Mouse (Mus musculus) ES-CJ7 (cell line): ENCODE results near the gene Amd1.

Experiments used
- DNase-seq: peaks from one replicate; pipeline ENCODE4 v3.0.0; 2011; ENCODE audit warnings: low read depth, low spot score

The Amd1 gene

GRCm38 (mm10) chr10:40302140-40302985 is at the start of gene Amd1:
Gene Amd1 (minus strand): TSS chr10:40302186.
- peak; percentile 98 for DNase-seq

- no peak for DNase-seq
These were observed 49.2 kb upstream of the Amd1 start for GRCm38 (mm10) chr10:40351156-40351555.

- no peak for DNase-seq
These were observed 48.4 kb upstream of the Amd1 start for GRCm38 (mm10) chr10:40350245-40350932.

- peak; percentile 44 for DNase-seq
These were observed 47.7 kb upstream of the Amd1 start for GRCm38 (mm10) chr10:40349631-40350177.

GRCm38 (mm10) chr10:40348566-40349536 is 46.9 kb upstream of the Amd1 start:
- DNase-seq, result peak; percentile 99

- DNase-seq, result peak; percentile 27
These were observed 45.5 kb upstream of the Amd1 start for GRCm38 (mm10) chr10:40347461-40347954.

- DNase-seq, result no peak
These were observed 44.9 kb upstream of the Amd1 start for GRCm38 (mm10) chr10:40346776-40347403.

- DNase-seq, result no peak
These were observed 40.0 kb upstream of the Amd1 start for GRCm38 (mm10) chr10:40342036-40342435.

GRCm38 (mm10) chr10:40339351-40339964 is 37.5 kb upstream of the Amd1 start, which contains the start of gene Cdk19:
Gene Cdk19 (plus strand): TSS chr10:40339564.
- no peak for DNase-seq

GRCm38 (mm10) chr10:40332864-40333263 is 30.9 kb upstream of the Amd1 start:
- peak; percentile 32 for DNase-seq

- DNase-seq, result no peak
These were observed 28.3 kb upstream of the Amd1 start for GRCm38 (mm10) chr10:40330262-40330661.

- DNase-seq, result peak; percentile 52
These were observed 26.1 kb upstream of the Amd1 start for GRCm38 (mm10) chr10:40328004-40328551.

- no peak for DNase-seq
These were observed 18.3 kb upstream of the Amd1 start for GRCm38 (mm10) chr10:40320306-40320705.

- no peak for DNase-seq
These were observed 15.0 kb upstream of the Amd1 start for GRCm38 (mm10) chr10:40316841-40317585.

GRCm38 (mm10) chr10:40312781-40313180 is 10.8 kb upstream of the Amd1 start:
- DNase-seq, result no peak

GRCm38 (mm10) chr10:40309884-40310635 is 8.1 kb upstream of the Amd1 start:
- peak; percentile 88 for DNase-seq

GRCm38 (mm10) chr10:40307826-40308583 is 6.0 kb upstream of the Amd1 start:
- peak; percentile 38 for DNase-seq

- DNase-seq, result peak; percentile 52
These were observed 4.0 kb upstream of the Amd1 start for GRCm38 (mm10) chr10:40305989-40306388.
